Mouse (Mus musculus) heart, postnatal 10 days (tissue): ENCODE data around the gene Olfr1180. TPM values are rescaled to one million over a fixed set of nuclear protein-coding genes. Genes with fewer than 3 reads are reported as not detected.
"Not testable (repeated sequence)": the region's sequence is repeated elsewhere in the genome, so short reads cannot be mapped to it uniquely, and the experiment has no call there.

Experiments used
- DNase-seq, 2 experiments: peaks; one replicate each; pipeline ENCODE4 v3.0.0; 2021
- intact Hi-C: fragments of 180-260 bp; cut with DNase I; formaldehyde crosslinking; loops from one replicate; pipeline ENCODE4 v1.15.1; 2025
- total RNA-seq, 2 experiments: library from RNA; stranded (reverse); gene quantifications; 2 replicates each; pipeline ENCODE4 v1.2.3; 2021

Olfr1180 gene
- not detected for total RNA-seq

DNA sequence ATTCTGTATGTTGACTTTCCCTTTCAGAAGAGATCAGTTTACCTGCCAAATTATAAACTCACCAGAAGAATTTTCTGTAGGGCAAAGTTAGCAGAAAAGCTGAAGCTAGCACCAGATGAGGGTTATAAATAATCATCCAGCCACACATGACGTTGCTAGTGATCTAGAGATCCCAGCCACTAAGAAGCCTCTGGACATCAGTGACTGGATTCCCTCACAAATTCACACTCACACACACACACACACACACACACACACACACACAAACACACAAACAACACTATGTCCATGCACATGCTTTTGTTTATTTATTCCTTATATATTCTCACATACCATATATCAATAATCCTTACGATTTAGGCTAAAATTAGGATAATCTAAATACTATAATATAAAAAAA, at the start of gene Olfr1180:
TSS of gene Olfr1180 (minus strand) at position 101 of the 400 bp plus-strand sequence.
- intact Hi-C loops = no loop called here

DNA sequence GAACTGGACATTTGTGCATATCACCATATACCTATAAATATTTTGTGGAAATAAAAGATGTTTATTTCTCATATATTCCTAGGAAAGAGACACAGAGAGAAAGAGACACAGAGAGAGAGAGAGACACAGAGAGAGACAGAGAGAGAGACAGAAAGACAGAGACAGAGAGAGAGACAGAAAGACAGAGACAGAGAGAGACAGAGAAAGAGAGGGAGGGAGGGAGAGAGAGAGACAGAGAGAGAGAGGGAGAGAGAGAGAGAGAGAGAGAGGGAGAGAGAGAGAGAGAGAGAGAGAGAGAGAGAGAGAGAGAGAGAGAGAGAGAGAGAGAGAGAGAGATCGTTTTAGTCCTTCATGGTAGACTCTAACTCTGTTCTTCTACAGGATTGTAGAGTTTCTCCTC, 35.6 kb upstream of the Olfr1180 start, which contains the start of gene Olfr1183:
TSS of gene Olfr1183 (plus strand) at position 301 of the 400 bp plus-strand sequence.
- DNase-seq, intact Hi-C loops: not testable (repeated sequence)

More for the DNA sequence above, at the start of gene Olfr1180:
- DNase-seq = no peak

DNA sequence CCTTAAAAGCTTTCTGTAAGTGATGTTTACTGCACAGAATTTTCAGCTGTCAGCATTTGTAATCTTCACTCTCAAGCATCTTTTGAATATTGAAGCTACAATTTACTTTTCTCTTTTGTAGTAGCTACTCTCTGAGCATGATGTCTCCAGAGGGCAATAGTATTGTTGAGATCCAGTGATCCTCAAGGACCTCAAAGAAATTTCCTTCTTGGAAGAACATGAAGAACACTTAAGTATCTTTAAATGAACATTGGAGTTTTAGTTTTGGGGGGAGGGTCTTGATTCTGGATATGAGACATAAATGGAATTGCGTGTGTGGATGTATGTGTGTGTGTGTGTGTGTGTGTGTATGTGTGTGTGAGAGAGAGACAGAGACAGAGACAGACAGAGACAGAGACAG, 30.1 kb upstream of the Olfr1180 start, which contains the start of gene Gm13757:
TSS of gene Gm13757 (minus strand) at position 101 of the 400 bp plus-strand sequence.
- intact Hi-C loops = no loop called here
- DNase-seq = no peak

GRCm38 (mm10) chr2:88426071-88426470, 7.1 kb upstream of the Olfr1180 start, which contains the start of gene Olfr1181:
TSS of gene Olfr1181 (minus strand) at chr2:88426171.
- DNase-seq = no peak
- intact Hi-C loops = no loop called here

GRCm38 (mm10) chr2:88406353-88406752, 12.6 kb downstream of the Olfr1180 start, which contains the start of gene Olfr1179:
TSS of gene Olfr1179 (minus strand) at chr2:88406453.
- no peak for DNase-seq
- intact Hi-C loops = no loop called here

GRCm38 (mm10) chr2:88386762-88387161, 32.2 kb downstream of the Olfr1180 start, which contains the start of gene Olfr1178:
TSS of gene Olfr1178 (plus strand) at chr2:88387062.
- no peak for DNase-seq
- intact Hi-C loops = no loop called here

Other genes with a start within 250 kb of the Olfr1180 start
- gene Olfr1168, start 237.3 kb downstream of the Olfr1180 start, total RNA-seq = not detected
- not detected for gene Olfr1170, start 190.8 kb downstream of the Olfr1180 start, total RNA-seq
- gene Olfr1173, start 139.3 kb downstream of the Olfr1180 start, total RNA-seq = not detected
- not detected for gene Olfr1174-ps, start 104.0 kb downstream of the Olfr1180 start, total RNA-seq
- gene Olfr1175-ps, start 91.9 kb downstream of the Olfr1180 start, total RNA-seq = not detected
- gene Olfr1176, start 82.4 kb downstream of the Olfr1180 start, total RNA-seq = not detected
- not detected for gene Olfr1177-ps, start 72.7 kb downstream of the Olfr1180 start, total RNA-seq
- not detected for gene Olfr1178, start 32.1 kb downstream of the Olfr1180 start, total RNA-seq
- gene Olfr1179, start 12.7 kb downstream of the Olfr1180 start, total RNA-seq = not detected
- gene Olfr1181, start 7.0 kb upstream of the Olfr1180 start, total RNA-seq = not detected
- not detected for gene Gm13757, start 30.0 kb upstream of the Olfr1180 start, total RNA-seq
- gene Olfr1183, start 35.7 kb upstream of the Olfr1180 start, total RNA-seq = not detected
- not detected for gene Olfr1184, start 64.4 kb upstream of the Olfr1180 start, total RNA-seq
- gene Olfr1185-ps1, start 74.2 kb upstream of the Olfr1180 start, total RNA-seq = not detected
- gene Olfr1186, start 99.4 kb upstream of the Olfr1180 start, total RNA-seq = not detected
- not detected for gene Olfr1188, start 137.8 kb upstream of the Olfr1180 start, total RNA-seq
- not detected for gene Olfr1189, start 167.3 kb upstream of the Olfr1180 start, total RNA-seq
- under 1 TPM in 1 of 2 experiments, not detected in 1; 0.05 TPM for gene Olfr1191-ps1, start 221.4 kb upstream of the Olfr1180 start, total RNA-seq
- not detected for gene Olfr1192-ps1, start 229.4 kb upstream of the Olfr1180 start, total RNA-seq